Mouse (Mus musculus): Measurements from ENCODE around the gene Syne4. TPM values are rescaled to one million over a fixed set of nuclear protein-coding genes. Genes with fewer than 3 reads are reported as not detected.

Gene Syne4
- polyA plus RNA-seq, 1 experiment, result 8.8 TPM

GRCm38 (mm10) chr7:30289714-30290399, 24.8 kb upstream of the Syne4 start:
- no peak for TF ChIP-seq GATA1 (IDR thresholded peaks at IDR 0.05; ENCODE audit: low read length)

- TF ChIP-seq GATA1 (IDR thresholded peaks at IDR 0.05; ENCODE audit: low read length), result no peak
These were observed 23.1 kb upstream of the Syne4 start, which contains the start of gene Clip3 for GRCm38 (mm10) chr7:30291215-30292131. TSS of gene Clip3 (plus strand) at chr7:30291728.

- no peak for TF ChIP-seq GATA1 (IDR thresholded peaks at IDR 0.05; ENCODE audit: low read length)
These were observed 20.8 kb upstream of the Syne4 start for GRCm38 (mm10) chr7:30293795-30294194.

- no peak for TF ChIP-seq GATA1 (IDR thresholded peaks at IDR 0.05; ENCODE audit: low read length)
These were observed 20.3 kb upstream of the Syne4 start for GRCm38 (mm10) chr7:30294296-30294695.

- TF ChIP-seq GATA1 (IDR thresholded peaks at IDR 0.05; ENCODE audit: low read length), result no peak
These were observed 19.5 kb upstream of the Syne4 start for GRCm38 (mm10) chr7:30295103-30295502.

GRCm38 (mm10) chr7:30296816-30297215, 17.8 kb upstream of the Syne4 start:
- TF ChIP-seq GATA1 (IDR thresholded peaks at IDR 0.05; ENCODE audit: low read length), result no peak

- no peak for TF ChIP-seq GATA1 (IDR thresholded peaks at IDR 0.05; ENCODE audit: low read length)
These were observed 17.3 kb upstream of the Syne4 start for GRCm38 (mm10) chr7:30297266-30297665.

GRCm38 (mm10) chr7:30300914-30301313, 13.7 kb upstream of the Syne4 start:
- TF ChIP-seq GATA1 (IDR thresholded peaks at IDR 0.05; ENCODE audit: low read length), result no peak

GRCm38 (mm10) chr7:30306083-30306779, 8.4 kb upstream of the Syne4 start:
- TF ChIP-seq GATA1 (IDR thresholded peaks at IDR 0.05; ENCODE audit: low read length), result no peak

GRCm38 (mm10) chr7:30308076-30309005, 6.3 kb upstream of the Syne4 start, which contains the start of gene Alkbh6:
TSS of gene Alkbh6 (plus strand) at chr7:30308717.
- no peak for TF ChIP-seq GATA1 (IDR thresholded peaks at IDR 0.05; ENCODE audit: low read length)

- TF ChIP-seq GATA1 (IDR thresholded peaks at IDR 0.05; ENCODE audit: low read length), result no peak
These were observed 5.0 kb upstream of the Syne4 start for GRCm38 (mm10) chr7:30309395-30310129.

GRCm38 (mm10) chr7:30310136-30310535, 4.5 kb upstream of the Syne4 start:
- TF ChIP-seq GATA1 (IDR thresholded peaks at IDR 0.05; ENCODE audit: low read length), result no peak

GRCm38 (mm10) chr7:30313666-30314320, 814 bp upstream of the Syne4 start:
- no peak for TF ChIP-seq GATA1 (IDR thresholded peaks at IDR 0.05; ENCODE audit: low read length)

Measured in G1E-ER4 (cell line).